Mouse (Mus musculus): ENCODE measurements around the gene Cntnap5b. TPM values are rescaled to one million over a fixed set of nuclear protein-coding genes. Genes with fewer than 3 reads are reported as not detected.
"Not testable (repeated sequence)": the region's sequence is repeated elsewhere in the genome, so short reads cannot be mapped to it uniquely, and the experiment has no call there.

The Cntnap5b gene
- polyA plus RNA-seq, 1 experiment from 2014 or later, result 2.8 TPM

GRCm38 (mm10) chr1:100001226-100001625 is 228.7 kb downstream of the Cntnap5b start:
- not testable (repeated sequence) for H3K4me3 ChIP-seq (replicated peaks); H3K27ac ChIP-seq (replicated peaks); ATAC-seq (ENCODE audit: low FRiP score); H3K4me1 ChIP-seq; H3K4me2 ChIP-seq; H3K27me3 ChIP-seq (replicated peaks); H3K9ac ChIP-seq (replicated peaks); H3K9me3 ChIP-seq (replicated peaks); H3K36me3 ChIP-seq
- 94% methylated on average over 4 of the region's 4 CpGs for WGBS

GRCm38 (mm10) chr1:100006021-100006745 is 233.6 kb downstream of the Cntnap5b start:
- 84% methylated on average over 5 of the region's 5 CpGs for WGBS
- H3K27ac ChIP-seq (replicated peaks), result no peak overlapping the region
- no peaks in the 10 kb centered on the region for H3K9me3 ChIP-seq (replicated peaks)
- no peak for ATAC-seq (ENCODE audit: low FRiP score)
- H3K27me3 ChIP-seq (replicated peaks), result no peaks in the 10 kb centered on the region
- no peak overlapping the region for H3K4me3 ChIP-seq (replicated peaks)
- no peak overlapping the region for H3K9ac ChIP-seq (replicated peaks)
- no peak overlapping the region for H3K4me2 ChIP-seq
- H3K36me3 ChIP-seq, result no peaks in the 10 kb centered on the region
- H3K4me1 ChIP-seq, result no peaks in the 10 kb centered on the region

- WGBS, result 83% methylated on average over 2 of the region's 2 CpGs
- H3K4me2 ChIP-seq, result no peak overlapping the region
- no peak overlapping the region for H3K4me3 ChIP-seq (replicated peaks)
Measured at GRCm38 (mm10) chr1:100041808-100042207, 269.2 kb downstream of the Cntnap5b start.

GRCm38 (mm10) chr1:100079812-100080211 is 307.2 kb downstream of the Cntnap5b start:
- WGBS, result 71% methylated on average over 2 of the region's 2 CpGs
- no peak for ATAC-seq (ENCODE audit: low FRiP score)

More at GRCm38 (mm10) chr1:100041808-100042207, 269.2 kb downstream of the Cntnap5b start:
- H3K36me3 ChIP-seq, result no peaks in the 10 kb centered on the region
- no peaks in the 10 kb centered on the region for H3K4me1 ChIP-seq
- no peak overlapping the region for H3K27ac ChIP-seq (replicated peaks)
- H3K27me3 ChIP-seq (replicated peaks), result no peaks in the 10 kb centered on the region
- H3K9ac ChIP-seq (replicated peaks), result no peak overlapping the region
- no peak for ATAC-seq (ENCODE audit: low FRiP score)
- no peaks in the 10 kb centered on the region for H3K9me3 ChIP-seq (replicated peaks)

GRCm38 (mm10) chr1:100100516-100100915 is 328.0 kb downstream of the Cntnap5b start:
- Histone ChIP-seq H3K4me1 (no peaks in the 10 kb centered on the region), H3K9me3 (replicated peaks) (no peaks in the 10 kb centered on the region), H3K36me3 (no peaks in the 10 kb centered on the region), H3K9ac (replicated peaks) (no peak overlapping the region), H3K4me3 (replicated peaks) (no peak overlapping the region), H3K27ac (replicated peaks) (no peak overlapping the region), H3K4me2 (no peak overlapping the region), H3K27me3 (replicated peaks) (no peaks in the 10 kb centered on the region)
- no peak for ATAC-seq (ENCODE audit: low FRiP score)

More at GRCm38 (mm10) chr1:100079812-100080211, 307.2 kb downstream of the Cntnap5b start:
- Histone ChIP-seq H3K4me1 (no peaks in the 10 kb centered on the region), H3K4me2 (no peak overlapping the region), H3K9me3 (replicated peaks) (no peaks in the 10 kb centered on the region; the same call in 1 of the 2 replicates), H3K27ac (replicated peaks) (no peak overlapping the region), H3K27me3 (replicated peaks) (no peaks in the 10 kb centered on the region), H3K9ac (replicated peaks) (no peak overlapping the region), H3K36me3 (no peaks in the 10 kb centered on the region), H3K4me3 (replicated peaks) (no peak overlapping the region)

- no peak for ATAC-seq (ENCODE audit: low FRiP score)
- Histone ChIP-seq H3K4me2 (no peak overlapping the region), H3K36me3 (no peaks in the 10 kb centered on the region), H3K4me1 (no peaks in the 10 kb centered on the region), H3K4me3 (replicated peaks) (no peak overlapping the region), H3K27ac (replicated peaks) (no peak overlapping the region), H3K9ac (replicated peaks) (no peak overlapping the region), H3K27me3 (replicated peaks) (no peaks in the 10 kb centered on the region), H3K9me3 (replicated peaks) (no peaks in the 10 kb centered on the region)
- 91% methylated on average over 1 of the region's 1 CpGs for WGBS
Measured at GRCm38 (mm10) chr1:100101017-100101416, 328.5 kb downstream of the Cntnap5b start.

GRCm38 (mm10) chr1:100104343-100104742 is 331.8 kb downstream of the Cntnap5b start:
- no peak overlapping the region for H3K4me3 ChIP-seq (replicated peaks)
- WGBS, result 80% methylated on average over 2 of the region's 2 CpGs
- no peaks in the 10 kb centered on the region for H3K4me1 ChIP-seq
- no peak overlapping the region for H3K4me2 ChIP-seq
- no peak overlapping the region for H3K9ac ChIP-seq (replicated peaks)
- H3K36me3 ChIP-seq, result no peaks in the 10 kb centered on the region
- H3K27me3 ChIP-seq (replicated peaks), result no peaks in the 10 kb centered on the region
- H3K9me3 ChIP-seq (replicated peaks), result no peaks in the 10 kb centered on the region
- no peak for ATAC-seq (ENCODE audit: low FRiP score)
- H3K27ac ChIP-seq (replicated peaks), result no peak overlapping the region

GRCm38 (mm10) chr1:100122410-100122935 is 349.9 kb downstream of the Cntnap5b start:
- Histone ChIP-seq H3K4me3 (replicated peaks) (no peak overlapping the region), H3K36me3 (no peaks in the 10 kb centered on the region), H3K27me3 (replicated peaks) (no peaks in the 10 kb centered on the region), H3K9ac (replicated peaks) (no peak overlapping the region), H3K27ac (replicated peaks) (no peak overlapping the region), H3K4me2 (no peak overlapping the region), H3K4me1 (no peaks in the 10 kb centered on the region), H3K9me3 (replicated peaks) (no peaks in the 10 kb centered on the region)
- ATAC-seq (ENCODE audit: low FRiP score), result no peak

- WGBS, result 57% methylated on average over 2 of the region's 2 CpGs
- Histone ChIP-seq H3K27me3 (replicated peaks) (no peaks in the 10 kb centered on the region), H3K4me2 (no peak overlapping the region), H3K9me3 (replicated peaks) (no peaks in the 10 kb centered on the region), H3K4me1 (no peaks in the 10 kb centered on the region), H3K27ac (replicated peaks) (no peak overlapping the region), H3K4me3 (replicated peaks) (no peak overlapping the region), H3K36me3 (no peaks in the 10 kb centered on the region), H3K9ac (replicated peaks) (no peak overlapping the region)
- no peak for ATAC-seq (ENCODE audit: low FRiP score)
Measured at GRCm38 (mm10) chr1:100163588-100164357, 391.2 kb downstream of the Cntnap5b start.

GRCm38 (mm10) chr1:100171566-100171965 is 399.0 kb downstream of the Cntnap5b start:
- no peak for ATAC-seq (ENCODE audit: low FRiP score)
- H3K4me1 ChIP-seq, result no peaks in the 10 kb centered on the region
- H3K9ac ChIP-seq (replicated peaks), result no peak overlapping the region
- no peak overlapping the region for H3K4me2 ChIP-seq
- no peak overlapping the region for H3K27ac ChIP-seq (replicated peaks)
- H3K9me3 ChIP-seq (replicated peaks), result no peaks in the 10 kb centered on the region
- no peak overlapping the region for H3K4me3 ChIP-seq (replicated peaks)
- no peaks in the 10 kb centered on the region for H3K27me3 ChIP-seq (replicated peaks)
- H3K36me3 ChIP-seq, result no peaks in the 10 kb centered on the region

GRCm38 (mm10) chr1:100180050-100180449 is 407.5 kb downstream of the Cntnap5b start:
- Histone ChIP-seq H3K9me3 (replicated peaks) (no peaks in the 10 kb centered on the region), H3K36me3 (no peaks in the 10 kb centered on the region), H3K27me3 (replicated peaks) (no peaks in the 10 kb centered on the region), H3K27ac (replicated peaks) (no peak overlapping the region), H3K9ac (replicated peaks) (no peak overlapping the region), H3K4me3 (replicated peaks) (no peak overlapping the region), H3K4me1 (no peaks in the 10 kb centered on the region), H3K4me2 (no peak overlapping the region)
- peak; percentile 87 for ATAC-seq (ENCODE audit: low FRiP score)
- 87% methylated on average over 5 of the region's 5 CpGs for WGBS

All from neural tube, embryonic 15.5 days (tissue).